Mouse (Mus musculus): ENCODE measurements at regions not wholly inside any gene's neighbourhood (a gene's known extent, or its start where the extent isn't known, plus 50 kb on each side); places are given as distances from the start of the nearest gene placed in this dataset.

DNA sequence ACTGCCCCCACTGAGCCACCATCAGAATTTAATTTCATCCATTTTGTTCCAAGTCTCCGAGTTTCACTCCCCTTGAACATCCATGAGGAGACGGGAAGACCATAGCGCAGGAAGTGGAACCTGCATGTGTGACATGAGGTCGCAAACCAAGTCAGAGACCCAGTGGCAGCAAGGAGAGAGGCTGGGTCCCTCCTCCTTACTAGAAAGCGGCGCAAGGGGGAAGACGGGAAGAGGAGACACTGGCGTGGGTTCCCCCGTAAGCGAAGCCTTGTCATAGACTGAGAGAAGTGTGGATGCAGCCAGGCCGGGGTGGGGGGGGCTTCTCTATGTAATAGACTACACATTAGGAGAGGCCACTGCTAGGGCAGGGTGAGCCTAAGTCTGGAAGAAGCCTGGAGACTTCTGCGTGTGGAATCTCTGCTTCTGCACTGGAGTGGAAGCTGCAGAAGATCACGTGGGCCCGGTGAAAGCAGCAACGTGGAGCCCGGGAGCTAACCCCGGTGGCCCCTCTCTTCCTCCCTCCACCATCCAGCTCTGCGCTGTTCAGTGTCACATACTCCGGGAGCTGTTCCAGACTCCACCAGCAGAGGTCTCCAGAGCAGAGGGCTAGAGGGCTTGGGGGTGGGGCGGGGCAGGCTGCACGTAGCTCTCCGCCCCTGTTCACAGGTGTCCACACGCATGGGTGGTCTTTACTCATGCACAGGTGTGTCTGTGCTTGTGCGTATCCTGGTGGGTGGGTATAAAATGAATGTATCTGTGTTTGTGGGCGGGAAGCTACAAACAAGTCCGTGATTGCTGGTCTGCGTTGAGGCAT is 159.4 kb downstream of the Zfp36l2 start:
- DNase-seq (ENCODE audit: low read depth, low spot score) = peak; percentile 94

- no peak for DNase-seq (ENCODE audit: low read depth, low spot score)
These were observed 160.5 kb downstream of the Zfp36l2 start for GRCm38 (mm10) chr17:84027275-84027674.

DNA sequence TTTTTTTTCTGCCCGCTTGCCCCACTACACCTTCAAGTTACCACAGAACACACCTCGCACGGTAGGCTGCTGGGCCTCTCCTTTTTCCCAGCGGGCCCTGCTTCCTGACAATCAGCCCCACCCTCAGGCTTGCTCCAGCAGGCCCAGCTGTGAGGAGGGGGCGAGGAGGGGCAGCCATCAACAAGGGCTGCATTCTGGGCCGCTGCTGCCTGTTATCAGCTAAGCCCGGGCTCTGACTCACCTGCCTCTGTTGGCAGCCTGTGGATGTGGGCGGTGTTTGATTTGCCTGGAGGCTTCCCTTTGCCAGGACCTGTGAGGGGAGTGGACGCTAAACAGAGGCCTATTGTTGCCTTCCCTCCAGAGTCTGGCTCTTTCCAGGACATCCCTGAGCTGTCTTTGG is 161.6 kb downstream of the Zfp36l2 start:
- DNase-seq (ENCODE audit: low read depth, low spot score) = no peak

DNA sequence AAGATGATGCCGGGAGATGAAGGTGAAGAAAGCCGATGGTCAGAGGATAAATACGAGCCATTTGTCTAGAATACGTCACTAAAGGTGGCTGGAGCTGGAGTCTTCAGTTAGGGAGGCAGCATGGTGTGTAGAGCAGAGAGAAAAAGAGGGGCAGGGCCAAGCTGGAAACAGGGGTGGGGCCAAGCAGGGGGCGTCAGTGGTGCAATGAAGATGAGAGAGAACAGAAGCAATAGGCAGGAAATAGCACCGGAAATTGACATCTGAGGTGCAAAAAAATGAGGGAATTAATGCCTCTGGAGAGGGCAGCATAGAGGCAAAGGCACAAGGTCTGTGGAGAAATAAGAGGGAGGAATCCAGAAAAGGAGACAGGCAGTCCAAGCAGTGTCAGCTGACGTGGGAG is 165.4 kb downstream of the Zfp36l2 start:
- DNase-seq (ENCODE audit: low read depth, low spot score) = no peak

- DNase-seq (ENCODE audit: low read depth, low spot score) = no peak
These were observed 168.9 kb downstream of the Zfp36l2 start for GRCm38 (mm10) chr17:84018817-84019216.

- DNase-seq (ENCODE audit: low read depth, low spot score) = no peak
These were observed 169.9 kb downstream of the Zfp36l2 start for GRCm38 (mm10) chr17:84017891-84018290.

- no peak for DNase-seq (ENCODE audit: low read depth, low spot score)
These were observed 166.7 kb upstream of the Haao start for GRCm38 (mm10) chr17:84014287-84015039.

GRCm38 (mm10) chr17:84010492-84011060 is 162.8 kb upstream of the Haao start:
- DNase-seq (ENCODE audit: low read depth, low spot score) = no peak

DNA sequence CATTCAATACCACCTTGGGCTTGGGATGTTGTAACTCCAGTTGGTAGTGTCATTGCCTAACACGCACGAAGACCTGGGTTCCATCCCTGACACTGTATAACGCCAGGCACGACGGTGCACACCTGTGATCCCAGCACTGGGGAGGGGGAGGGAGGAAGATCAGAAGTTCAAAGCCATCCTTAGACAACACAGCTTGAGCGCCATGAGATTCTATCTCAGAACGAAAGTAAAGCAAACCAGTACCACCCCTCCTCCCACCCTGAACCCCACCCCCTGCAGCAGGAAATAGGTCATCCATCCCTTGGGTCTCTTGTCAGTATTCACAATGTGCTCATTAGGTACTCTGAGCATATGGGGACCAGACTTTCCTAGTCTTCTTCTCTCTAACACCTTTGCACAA is 162.2 kb upstream of the Haao start:
- no peak for DNase-seq (ENCODE audit: low read depth, low spot score)

DNA sequence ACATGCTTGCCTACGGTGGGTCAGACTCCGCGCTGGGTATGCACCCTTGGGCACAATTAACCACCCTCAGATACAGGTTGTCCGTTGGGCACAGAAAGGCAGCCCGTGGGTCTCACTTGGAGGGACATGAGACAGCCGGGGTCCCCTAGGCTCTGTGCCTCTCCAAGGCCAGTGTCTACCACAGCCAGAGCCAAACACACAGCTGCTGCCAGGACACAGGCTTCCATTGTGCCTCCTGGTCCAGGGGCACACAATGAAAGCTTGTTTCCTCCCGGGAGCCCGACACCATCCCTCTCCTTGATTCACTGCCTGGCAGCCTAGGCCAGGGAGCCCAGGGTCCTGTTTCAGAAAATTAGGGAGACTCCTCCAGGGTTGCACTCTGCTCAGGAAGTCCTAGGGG is 161.4 kb upstream of the Haao start:
- no peak for DNase-seq (ENCODE audit: low read depth, low spot score)

DNA sequence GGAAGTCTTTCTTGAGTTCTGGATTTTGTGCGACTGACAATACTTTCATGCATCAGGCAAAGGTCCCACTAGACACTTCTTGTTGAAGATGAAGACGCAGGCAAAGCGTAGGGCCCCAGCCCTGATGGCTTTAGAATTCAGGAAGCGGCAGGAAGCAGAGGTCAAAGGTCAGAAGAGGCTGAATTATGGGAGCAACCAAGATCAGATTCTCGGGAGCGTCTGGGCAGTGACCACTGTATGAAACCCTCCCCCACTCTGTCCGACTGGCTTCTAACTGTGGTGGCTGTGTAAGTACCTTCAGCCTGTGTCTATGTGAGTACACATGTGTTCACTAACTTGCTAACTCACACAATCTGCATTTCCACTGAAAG is 160.9 kb upstream of the Haao start:
- DNase-seq (ENCODE audit: low read depth, low spot score) = no peak

DNA sequence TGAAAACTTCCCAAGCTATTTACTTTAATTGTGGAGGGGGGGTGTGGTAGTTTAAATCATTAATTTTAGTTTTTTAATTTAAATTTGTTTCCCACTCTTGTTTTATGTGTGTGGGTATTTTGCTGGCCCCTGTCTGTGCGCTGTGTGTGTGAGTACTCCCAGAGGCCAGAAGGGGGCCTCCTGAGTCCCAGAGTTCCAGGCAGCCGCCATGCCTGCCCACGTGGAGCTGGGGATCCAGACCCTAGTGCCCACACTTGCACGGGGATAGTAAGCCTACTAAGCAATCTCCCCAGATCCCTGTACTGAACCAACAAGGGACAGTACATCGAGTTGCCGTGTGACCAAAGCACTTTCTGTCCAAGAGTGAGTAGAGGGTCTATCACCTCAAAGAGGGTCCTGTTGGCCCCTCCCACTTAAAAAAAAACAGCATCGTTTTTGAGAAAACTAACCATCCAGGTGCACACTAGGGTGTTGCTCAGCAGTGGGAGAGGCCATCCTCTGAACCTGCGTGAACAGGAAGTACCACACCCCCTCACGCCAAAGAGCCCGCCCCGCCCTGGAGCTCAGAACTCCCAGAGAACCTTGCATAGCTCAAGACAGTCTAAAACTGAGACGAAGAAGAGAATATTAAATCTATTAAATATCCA is 160.4 kb upstream of the Haao start:
- peak; percentile 19 for DNase-seq (ENCODE audit: low read depth, low spot score)

GRCm38 (mm10) chr17:84006748-84007147 is 159.0 kb upstream of the Haao start:
- DNase-seq (ENCODE audit: low read depth, low spot score) = no peak

- peak; percentile 13 for DNase-seq (ENCODE audit: low read depth, low spot score)
These were observed 156.5 kb upstream of the Haao start for GRCm38 (mm10) chr17:84004237-84004636.

DNA sequence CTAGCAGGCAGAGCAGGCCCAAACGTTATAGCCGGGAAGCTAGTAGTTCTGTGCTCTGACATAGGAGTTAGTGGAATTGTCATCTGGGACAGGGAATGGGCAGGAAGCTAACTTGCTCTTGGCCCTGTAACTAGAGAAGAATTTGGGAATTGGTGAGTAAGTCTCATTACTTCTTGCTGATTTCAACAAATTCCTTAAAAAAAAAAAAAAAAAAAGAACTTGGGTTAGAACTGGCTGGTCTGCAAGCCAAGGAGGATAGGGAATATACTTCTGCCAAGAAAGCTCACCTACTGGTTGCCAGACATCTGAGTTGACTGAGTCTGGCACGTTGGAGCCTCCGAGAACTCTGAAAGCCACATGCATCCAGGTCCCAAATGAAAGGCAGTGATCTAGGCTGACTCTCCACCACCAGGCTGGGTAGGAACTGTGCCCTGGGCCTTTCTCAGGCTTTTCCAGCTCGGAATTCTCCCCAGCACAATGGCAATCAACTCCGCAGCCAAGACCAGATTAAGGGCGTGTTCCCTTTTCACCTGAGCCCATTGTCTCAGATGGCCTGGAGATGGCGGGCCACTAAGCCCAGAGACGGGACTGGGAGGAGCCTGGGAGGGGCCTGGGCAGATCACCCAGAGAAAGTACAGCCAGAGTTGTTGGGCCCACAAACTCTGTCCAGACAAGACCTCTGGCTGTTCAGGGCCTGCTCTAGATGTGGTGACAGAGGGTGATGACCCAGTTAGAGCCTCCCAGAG is 155.9 kb upstream of the Haao start:
- DNase-seq (ENCODE audit: low read depth, low spot score) = no peak

- DNase-seq (ENCODE audit: low read depth, low spot score) = no peak
These were observed 155.2 kb upstream of the Haao start for GRCm38 (mm10) chr17:84002939-84003338.

GRCm38 (mm10) chr17:84002327-84002726 is 154.6 kb upstream of the Haao start:
- no peak for DNase-seq (ENCODE audit: low read depth, low spot score)

DNA sequence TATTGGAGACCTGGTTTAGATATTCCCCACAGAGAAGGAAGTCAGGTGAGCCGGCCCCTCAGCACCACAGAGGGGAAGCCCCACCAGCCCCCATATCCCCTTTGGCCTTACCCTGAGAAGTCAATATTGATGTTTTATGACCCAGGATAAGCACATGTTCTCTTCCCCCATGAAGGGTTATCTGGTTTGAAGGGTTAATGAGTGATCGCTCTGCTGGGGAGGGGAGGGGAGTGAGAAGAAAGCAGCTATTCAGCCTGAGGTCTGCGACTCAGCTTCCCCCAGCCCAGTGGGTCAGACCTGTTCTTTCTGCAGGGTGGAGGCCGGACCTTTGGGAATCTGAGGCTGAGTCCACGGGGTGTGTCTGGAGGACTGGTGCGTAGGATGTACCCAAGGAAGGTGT is 152.4 kb upstream of the Haao start:
- no peak for DNase-seq (ENCODE audit: low read depth, low spot score)

GRCm38 (mm10) chr17:83998972-83999545 is 151.3 kb upstream of the Haao start:
- no peak for DNase-seq (ENCODE audit: low read depth, low spot score)

GRCm38 (mm10) chr17:83998341-83998740 is 150.6 kb upstream of the Haao start:
- no peak for DNase-seq (ENCODE audit: low read depth, low spot score)

DNA sequence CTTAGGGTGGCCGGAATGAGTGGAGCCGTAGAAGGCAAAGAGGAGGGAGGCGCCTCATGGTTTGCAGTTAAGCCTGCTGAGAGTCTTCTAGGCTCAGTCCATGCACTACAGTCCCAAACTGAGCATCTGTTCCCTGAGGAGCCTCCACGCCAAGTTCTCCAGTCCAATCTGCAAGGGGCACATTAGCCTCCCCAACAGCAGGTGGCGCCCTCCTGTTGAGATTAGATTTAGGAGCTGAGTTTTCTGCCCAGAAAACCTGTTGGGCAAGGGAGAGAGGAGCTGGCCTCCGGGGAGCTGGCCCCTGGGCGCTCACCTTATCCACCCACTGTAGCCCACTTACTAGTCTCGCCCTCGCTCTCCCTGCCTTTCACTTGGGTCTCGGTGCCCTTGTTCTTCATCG is 150.0 kb upstream of the Haao start:
- peak; percentile 64 for DNase-seq (ENCODE audit: low read depth, low spot score)

All from A20 (cell line).